Comparison of ENCODE assay signal across 36 mouse cellular contexts in genomic region chr13:4404726-4405125, GRCm38 (mm10). TPM values are rescaled to one million over a fixed set of nuclear protein-coding genes. Genes with fewer than 3 reads are reported as not detected.
"Had no signal": no experiment of that assay in that cellular context is flagged by ENCODE, and none has a peak within 500 bp of the region (broad histone marks: within the 10 kb centered on the region; RNA-seq: fewer than 3 reads in every experiment).

No protein-coding gene starts in this region.

- DNase-seq: cerebellum, adult 18-20 months; cerebellum, adult 2 months; cerebellum, adult 8-10 months; cerebellum, adult 9-10 months; cerebellum, adult 9-11 months; cerebellum, postnatal 10 days; cerebellum, postnatal 14 days; cerebellum, postnatal 25 days; cerebellum, postnatal 36 days; embryo, embryonic 11 days; forebrain, postnatal 0 days; gastrocnemius, adult 2 months; gastrocnemius, postnatal 10 days; gastrocnemius, postnatal 14 days; gastrocnemius, postnatal 25 days; gastrocnemius, postnatal 36 days; heart, adult 11 months had no signal

- H3K36me3 ChIP-seq: embryonic facial prominence, embryonic 10.5 days; embryonic facial prominence, embryonic 12.5 days; embryonic facial prominence, embryonic 13.5 days; embryonic facial prominence, embryonic 15.5 days; forebrain, embryonic 10.5 days; forebrain, embryonic 12.5 days; forebrain, embryonic 15.5 days had no signal

- H3K9me3 ChIP-seq: embryonic facial prominence, embryonic 13.5 days; embryonic facial prominence, embryonic 15.5 days; forebrain, embryonic 12.5 days; forebrain, embryonic 15.5 days had no signal

- H3K9ac ChIP-seq: embryonic facial prominence, embryonic 12.5 days; embryonic facial prominence, embryonic 13.5 days; embryonic facial prominence, embryonic 15.5 days; forebrain, embryonic 12.5 days; forebrain, embryonic 13.5 days; forebrain, embryonic 15.5 days; forebrain, postnatal 0 days had no signal

- H3K4me3 ChIP-seq: embryonic facial prominence, embryonic 10.5 days; embryonic facial prominence, embryonic 12.5 days; embryonic facial prominence, embryonic 13.5 days; embryonic facial prominence, embryonic 15.5 days; erythroblast, embryonic 14.5 days; forebrain, embryonic 10.5 days; forebrain, embryonic 12.5 days; forebrain, embryonic 13.5 days; forebrain, embryonic 15.5 days; gastrocnemius, adult 2 months had no signal

- H3K4me1 ChIP-seq: embryonic facial prominence, embryonic 10.5 days; embryonic facial prominence, embryonic 12.5 days; embryonic facial prominence, embryonic 13.5 days; embryonic facial prominence, embryonic 15.5 days; forebrain, embryonic 10.5 days; forebrain, embryonic 12.5 days; forebrain, embryonic 13.5 days; forebrain, embryonic 15.5 days had no signal

- H3K27me3 ChIP-seq: embryonic facial prominence, embryonic 12.5 days; embryonic facial prominence, embryonic 13.5 days; embryonic facial prominence, embryonic 15.5 days; forebrain, embryonic 12.5 days; forebrain, embryonic 13.5 days; forebrain, embryonic 15.5 days had no signal

- H3K27ac ChIP-seq: embryonic facial prominence, embryonic 10.5 days; embryonic facial prominence, embryonic 12.5 days; embryonic facial prominence, embryonic 13.5 days; embryonic facial prominence, embryonic 15.5 days; forebrain, embryonic 10.5 days; forebrain, embryonic 12.5 days; forebrain, embryonic 13.5 days; forebrain, embryonic 15.5 days; gastrocnemius, adult 2 months had no signal

- H3K4me2 ChIP-seq: embryonic facial prominence, embryonic 12.5 days; embryonic facial prominence, embryonic 13.5 days; embryonic facial prominence, embryonic 15.5 days; forebrain, embryonic 12.5 days; forebrain, embryonic 13.5 days; forebrain, embryonic 15.5 days had no signal

- ATAC-seq: forebrain, embryonic 13.5 days; forebrain, embryonic 14.5 days; forebrain, embryonic 15.5 days; forebrain, embryonic 16.5 days; forebrain, postnatal 0 days had no signal

RNA-seq across cellular contexts. Expression of gene Akr1c6, which starts 29.4 kb away (rescaled TPM):
- total RNA-seq: common myeloid progenitor, adult 5-6 weeks; forebrain, postnatal 0 days; gastrocnemius, adult 2 months; gastrocnemius, postnatal 10 days; gastrocnemius, postnatal 14 days; gastrocnemius, postnatal 25 days; gastrocnemius, postnatal 36 days; granulocyte monocyte progenitor cell, adult 5-6 weeks had no signal
- polyA plus RNA-seq: cerebellum, adult 2 months; cortical plate, adult 2 months; embryonic facial prominence, embryonic 10.5 days; embryonic facial prominence, embryonic 11.5 days; embryonic facial prominence, embryonic 12.5 days; embryonic facial prominence, embryonic 13.5 days; embryonic facial prominence, embryonic 14.5 days; embryonic facial prominence, embryonic 15.5 days; erythroblast, embryonic 14.5 days; forebrain, embryonic 10.5 days; forebrain, embryonic 11.5 days; forebrain, embryonic 12.5 days; forebrain, embryonic 13.5 days; forebrain, embryonic 14.5 days; forebrain, embryonic 15.5 days; forebrain, embryonic 16.5 days; forebrain, postnatal 0 days; frontal cortex, adult 2 months; gonadal fat pad, adult 2 months had no signal
